Mouse (Mus musculus): ENCODE measurements around the gene G430095P16Rik. TPM values are rescaled to one million over a fixed set of nuclear protein-coding genes. Genes with fewer than 3 reads are reported as not detected.

Gene G430095P16Rik
- polyA plus RNA-seq, 1 experiment from 2014 or later: 0.76 TPM

GRCm38 (mm10) chr8:84733959-84734358 is 11.2 kb downstream of the G430095P16Rik start:
- Histone ChIP-seq H3K27ac (ENCODE audit: low read depth, low read length) (no peak overlapping the region), H3K4me2 (ENCODE audit: low read depth, low read length) (no peak overlapping the region), H3K27me3 (ENCODE audit: control insufficient read depth, insufficient read depth, low read length) (peaks cover 8% of the 10 kb centered on the region), H3K4me1 (ENCODE audit: control insufficient read depth, insufficient read depth, low read length) (peaks cover 50% of the 10 kb centered on the region), H3K36me3 (ENCODE audit: control insufficient read depth, insufficient read depth, low read length) (no peaks in the 10 kb centered on the region), H3K9ac (replicated peaks; ENCODE audit: low read depth, low read length) (no peak overlapping the region), H3K4me3 (ENCODE audit: low read depth, low read length) (no peak overlapping the region), H3K9me3 (ENCODE audit: control insufficient read depth, low read length) (no peaks in the 10 kb centered on the region)
- WGBS: 91% methylated on average over 6 of the region's 6 CpGs
- no peak for ATAC-seq (ENCODE audit: low read depth)

GRCm38 (mm10) chr8:84734680-84735079 is 11.9 kb downstream of the G430095P16Rik start:
- no peak for ATAC-seq (ENCODE audit: low read depth)
- Histone ChIP-seq H3K36me3 (ENCODE audit: control insufficient read depth, insufficient read depth, low read length) (no peaks in the 10 kb centered on the region), H3K9me3 (ENCODE audit: control insufficient read depth, low read length) (no peaks in the 10 kb centered on the region), H3K27me3 (ENCODE audit: control insufficient read depth, insufficient read depth, low read length) (peaks cover 12% of the 10 kb centered on the region), H3K9ac (replicated peaks; ENCODE audit: low read depth, low read length) (no peak overlapping the region), H3K4me2 (ENCODE audit: low read depth, low read length) (no peak overlapping the region), H3K27ac (ENCODE audit: low read depth, low read length) (no peak overlapping the region), H3K4me3 (ENCODE audit: low read depth, low read length) (no peak overlapping the region), H3K4me1 (ENCODE audit: control insufficient read depth, insufficient read depth, low read length) (peaks cover 50% of the 10 kb centered on the region)
- 95% methylated on average over 2 of the region's 2 CpGs for WGBS

GRCm38 (mm10) chr8:84735597-84735996 is 12.8 kb downstream of the G430095P16Rik start:
- Histone ChIP-seq H3K4me2 (ENCODE audit: low read depth, low read length) (no peak overlapping the region), H3K4me3 (ENCODE audit: low read depth, low read length) (no peak overlapping the region), H3K9me3 (ENCODE audit: control insufficient read depth, low read length) (no peaks in the 10 kb centered on the region), H3K36me3 (ENCODE audit: control insufficient read depth, insufficient read depth, low read length) (no peaks in the 10 kb centered on the region), H3K27ac (ENCODE audit: low read depth, low read length) (no peak overlapping the region), H3K27me3 (ENCODE audit: control insufficient read depth, insufficient read depth, low read length) (peaks cover 13% of the 10 kb centered on the region), H3K4me1 (ENCODE audit: control insufficient read depth, insufficient read depth, low read length) (peaks cover 55% of the 10 kb centered on the region), H3K9ac (replicated peaks; ENCODE audit: low read depth, low read length) (0 out of 2 replicates have a peak overlapping the region, but pooled peaks have one; percentile 16)
- no peak for ATAC-seq (ENCODE audit: low read depth)
- 37% methylated on average over 2 of the region's 2 CpGs for WGBS

DNA sequence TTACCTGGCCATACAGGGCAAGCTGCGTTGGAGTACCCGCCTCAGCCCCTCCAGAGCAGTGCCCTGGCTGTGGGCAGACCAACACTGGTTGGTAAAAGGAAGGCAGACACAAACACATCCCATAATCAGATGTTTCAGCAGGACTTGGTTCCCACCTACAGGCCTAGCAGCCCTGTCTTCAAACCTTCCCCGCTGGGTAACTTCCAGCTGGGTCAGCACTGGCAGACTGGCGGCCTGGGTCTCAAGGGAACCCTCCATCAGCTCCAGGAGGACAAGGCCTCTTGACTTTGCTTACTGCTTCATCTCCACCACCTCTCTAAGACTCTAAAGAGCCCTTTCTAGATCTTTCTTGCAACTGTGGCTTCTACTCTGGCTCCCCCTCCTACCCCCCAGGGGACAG is 13.7 kb downstream of the G430095P16Rik start:
- no peaks in the 10 kb centered on the region for H3K9me3 ChIP-seq (ENCODE audit: control insufficient read depth, low read length)
- peaks cover 48% of the 10 kb centered on the region for H3K4me1 ChIP-seq (ENCODE audit: control insufficient read depth, insufficient read depth, low read length)
- H3K4me2 ChIP-seq (ENCODE audit: low read depth, low read length): no peak overlapping the region
- no peak overlapping the region for H3K4me3 ChIP-seq (ENCODE audit: low read depth, low read length)
- peaks cover 22% of the 10 kb centered on the region for H3K27me3 ChIP-seq (ENCODE audit: control insufficient read depth, insufficient read depth, low read length)
- H3K36me3 ChIP-seq (ENCODE audit: control insufficient read depth, insufficient read depth, low read length): no peaks in the 10 kb centered on the region
- H3K27ac ChIP-seq (ENCODE audit: low read depth, low read length): no peak overlapping the region
- H3K9ac ChIP-seq (replicated peaks; ENCODE audit: low read depth, low read length): no peak overlapping the region
- 76% methylated on average over 4 of the region's 4 CpGs for WGBS
- ATAC-seq (ENCODE audit: low read depth): no peak

DNA sequence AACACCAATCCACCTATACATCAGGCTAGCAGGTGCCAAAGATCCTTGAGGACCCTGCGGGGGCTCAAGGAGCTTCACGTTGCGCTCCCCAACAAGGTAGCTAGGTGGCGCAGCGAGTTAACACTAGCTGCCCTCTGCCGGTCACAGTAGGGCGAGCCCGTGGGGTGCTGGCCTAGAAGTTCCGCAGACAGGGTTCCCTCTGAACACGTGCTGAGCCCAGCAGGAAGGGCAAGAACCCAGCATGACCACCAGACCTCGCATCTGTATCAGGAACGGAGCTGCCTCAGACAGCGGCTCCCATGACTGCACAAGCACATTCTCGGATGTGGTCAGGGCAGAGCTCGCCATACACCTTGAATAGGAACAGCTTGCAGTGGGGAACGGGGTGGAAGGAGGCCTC is 14.8 kb downstream of the G430095P16Rik start:
- Histone ChIP-seq H3K36me3 (ENCODE audit: control insufficient read depth, insufficient read depth, low read length) (no peaks in the 10 kb centered on the region), H3K9ac (replicated peaks; ENCODE audit: low read depth, low read length) (0 out of 2 replicates have a peak overlapping the region, but pooled peaks have one; percentile 8), H3K27ac (ENCODE audit: low read depth, low read length) (no peak overlapping the region), H3K4me3 (ENCODE audit: low read depth, low read length) (no peak overlapping the region), H3K9me3 (ENCODE audit: control insufficient read depth, low read length) (no peaks in the 10 kb centered on the region), H3K27me3 (ENCODE audit: control insufficient read depth, insufficient read depth, low read length) (peaks cover 26% of the 10 kb centered on the region), H3K4me1 (ENCODE audit: control insufficient read depth, insufficient read depth, low read length) (peaks cover 46% of the 10 kb centered on the region), H3K4me2 (ENCODE audit: low read depth, low read length) (peak overlapping the region; percentile 24; the same call in 1 of the 2 replicates)
- ATAC-seq (ENCODE audit: low read depth): peak; percentile 65; the same call in 1 of the 2 replicates
- WGBS: 1% methylated on average over 16 of the region's 16 CpGs

GRCm38 (mm10) chr8:84738266-84738665 is 15.5 kb downstream of the G430095P16Rik start:
- Histone ChIP-seq H3K27me3 (ENCODE audit: control insufficient read depth, insufficient read depth, low read length) (peaks cover 26% of the 10 kb centered on the region), H3K9me3 (ENCODE audit: control insufficient read depth, low read length) (no peaks in the 10 kb centered on the region), H3K9ac (replicated peaks; ENCODE audit: low read depth, low read length) (no peak overlapping the region), H3K4me1 (ENCODE audit: control insufficient read depth, insufficient read depth, low read length) (peaks cover 45% of the 10 kb centered on the region), H3K4me2 (ENCODE audit: low read depth, low read length) (peak overlapping the region; percentile 24; the same call in 1 of the 2 replicates), H3K27ac (ENCODE audit: low read depth, low read length) (no peak overlapping the region), H3K4me3 (ENCODE audit: low read depth, low read length) (no peak overlapping the region), H3K36me3 (ENCODE audit: control insufficient read depth, insufficient read depth, low read length) (no peaks in the 10 kb centered on the region)
- 11% methylated on average over 10 of the region's 10 CpGs for WGBS
- ATAC-seq (ENCODE audit: low read depth): no peak

GRCm38 (mm10) chr8:84738715-84739400 is 16.1 kb downstream of the G430095P16Rik start:
- Histone ChIP-seq H3K4me3 (ENCODE audit: low read depth, low read length) (no peak overlapping the region), H3K4me2 (ENCODE audit: low read depth, low read length) (no peak overlapping the region), H3K27ac (ENCODE audit: low read depth, low read length) (no peak overlapping the region), H3K4me1 (ENCODE audit: control insufficient read depth, insufficient read depth, low read length) (peaks cover 44% of the 10 kb centered on the region), H3K27me3 (ENCODE audit: control insufficient read depth, insufficient read depth, low read length) (peaks cover 26% of the 10 kb centered on the region), H3K36me3 (ENCODE audit: control insufficient read depth, insufficient read depth, low read length) (no peaks in the 10 kb centered on the region), H3K9ac (replicated peaks; ENCODE audit: low read depth, low read length) (no peak overlapping the region), H3K9me3 (ENCODE audit: control insufficient read depth, low read length) (no peaks in the 10 kb centered on the region)
- ATAC-seq (ENCODE audit: low read depth): no peak
- WGBS: 38% methylated on average over 10 of the region's 10 CpGs

DNA sequence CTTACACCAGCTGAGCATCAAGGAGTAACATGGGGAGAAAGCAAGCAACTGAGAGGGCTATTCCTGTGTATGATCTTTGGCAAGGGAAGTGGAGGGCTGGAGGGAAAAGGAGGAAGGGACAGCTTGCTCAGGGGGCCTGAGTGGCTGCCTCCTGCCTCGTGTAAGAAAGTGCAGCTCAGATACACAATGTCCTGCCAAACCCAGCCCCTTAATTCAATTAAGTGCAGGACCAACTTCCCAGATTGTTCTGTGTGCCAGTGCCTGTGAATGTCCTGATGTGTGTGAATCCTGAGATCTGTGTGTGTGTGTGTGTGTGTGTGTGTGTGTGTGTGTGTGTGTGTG is 16.6 kb downstream of the G430095P16Rik start:
- no peak for ATAC-seq (ENCODE audit: low read depth)
- Histone ChIP-seq H3K27ac (ENCODE audit: low read depth, low read length) (no peak overlapping the region), H3K4me3 (ENCODE audit: low read depth, low read length) (no peak overlapping the region), H3K4me2 (ENCODE audit: low read depth, low read length) (no peak overlapping the region), H3K4me1 (ENCODE audit: control insufficient read depth, insufficient read depth, low read length) (peaks cover 45% of the 10 kb centered on the region), H3K9me3 (ENCODE audit: control insufficient read depth, low read length) (no peaks in the 10 kb centered on the region), H3K27me3 (ENCODE audit: control insufficient read depth, insufficient read depth, low read length) (peaks cover 26% of the 10 kb centered on the region), H3K36me3 (ENCODE audit: control insufficient read depth, insufficient read depth, low read length) (no peaks in the 10 kb centered on the region), H3K9ac (replicated peaks; ENCODE audit: low read depth, low read length) (no peak overlapping the region)
- 0% methylated on average over 1 of the region's 1 CpGs for WGBS

- Histone ChIP-seq H3K27ac (ENCODE audit: low read depth, low read length) (no peak overlapping the region; the same call in 1 of the 2 replicates), H3K4me2 (ENCODE audit: low read depth, low read length) (no peak overlapping the region), H3K4me1 (ENCODE audit: control insufficient read depth, insufficient read depth, low read length) (peaks cover 47% of the 10 kb centered on the region), H3K36me3 (ENCODE audit: control insufficient read depth, insufficient read depth, low read length) (no peaks in the 10 kb centered on the region), H3K4me3 (ENCODE audit: low read depth, low read length) (no peak overlapping the region), H3K27me3 (ENCODE audit: control insufficient read depth, insufficient read depth, low read length) (peaks cover 26% of the 10 kb centered on the region), H3K9ac (replicated peaks; ENCODE audit: low read depth, low read length) (no peak overlapping the region), H3K9me3 (ENCODE audit: control insufficient read depth, low read length) (no peaks in the 10 kb centered on the region)
- ATAC-seq (ENCODE audit: low read depth): no peak
- WGBS: 27% methylated on average over 13 of the region's 13 CpGs
Measured at GRCm38 (mm10) chr8:84740895-84741843, 18.4 kb downstream of the G430095P16Rik start.
